Mouse (Mus musculus) large intestine, adult 2 months (tissue): ENCODE results near the gene Frmd6. TPM values are rescaled to one million over a fixed set of nuclear protein-coding genes. Genes with fewer than 3 reads are reported as not detected.

Experiments
- DNase-seq: peaks from one replicate; pipeline ENCODE4 v3.0.0-alpha.2; 2012; ENCODE audit warnings: low read depth, low spot score
- WGBS: fragments of 180-500 bp; shearing (Covaris S2); methylation state at CpG from one replicate; pipeline ENCODE4 v1.1.7; 2018; 5-methylcytosine and 5-hydroxymethylcytosine counted together
- polyA plus RNA-seq: library from polyadenylated mRNA; depleted of rRNA; stranded (reverse); fragments of >200 nt; gene quantifications from 2 replicates; pipeline ENCODE4 v1.2.3, GENCODE M21; 2012

The Frmd6 gene
- polyA plus RNA-seq, 1 experiment, result 4.5 TPM

DNA sequence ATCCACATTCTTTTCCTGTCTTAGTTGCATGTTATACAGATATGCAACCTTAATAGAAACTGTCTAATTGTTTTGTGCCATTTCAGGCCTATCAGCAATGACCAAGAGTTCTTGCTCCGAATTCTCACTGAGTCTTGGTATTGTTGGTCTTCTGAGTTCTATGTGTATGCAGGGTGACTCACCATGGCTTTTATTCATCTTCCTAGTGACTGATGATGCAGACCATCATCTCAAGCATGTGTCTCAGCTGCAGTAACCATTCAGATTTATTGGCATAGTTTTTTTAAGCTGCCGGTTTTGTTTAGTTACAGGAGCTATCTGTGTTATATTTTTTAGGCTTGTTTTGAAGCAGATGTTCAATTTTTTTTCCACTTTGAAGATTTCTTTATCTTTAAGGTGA lies 20.1 kb downstream of the Frmd6 start:
- no peak for DNase-seq

DNA sequence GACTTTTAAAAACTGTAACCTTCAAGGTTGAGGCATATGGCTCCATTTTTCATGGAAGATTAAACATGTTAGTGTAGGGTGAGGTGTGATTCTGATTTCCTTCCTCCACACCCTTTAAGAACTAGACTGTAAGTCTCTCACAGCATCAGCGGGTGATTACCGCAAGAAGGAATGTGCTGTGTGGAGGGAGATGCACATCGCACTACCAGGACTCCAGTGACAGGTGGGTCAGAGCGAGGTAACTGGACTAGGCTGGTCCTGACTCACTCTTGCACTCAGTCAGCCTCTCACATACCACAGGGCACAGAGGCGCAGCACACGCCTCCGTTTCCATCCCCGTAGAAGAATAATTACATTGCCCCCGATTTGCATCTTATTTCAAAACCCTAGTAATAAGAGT lies 23.7 kb downstream of the Frmd6 start:
- WGBS, result 81% methylated on average over 9 of the region's 9 CpGs
- DNase-seq, result no peak

More for the DNA sequence above, 20.1 kb downstream of the Frmd6 start:
- WGBS, result 60% methylated on average over 2 of the region's 2 CpGs

DNA sequence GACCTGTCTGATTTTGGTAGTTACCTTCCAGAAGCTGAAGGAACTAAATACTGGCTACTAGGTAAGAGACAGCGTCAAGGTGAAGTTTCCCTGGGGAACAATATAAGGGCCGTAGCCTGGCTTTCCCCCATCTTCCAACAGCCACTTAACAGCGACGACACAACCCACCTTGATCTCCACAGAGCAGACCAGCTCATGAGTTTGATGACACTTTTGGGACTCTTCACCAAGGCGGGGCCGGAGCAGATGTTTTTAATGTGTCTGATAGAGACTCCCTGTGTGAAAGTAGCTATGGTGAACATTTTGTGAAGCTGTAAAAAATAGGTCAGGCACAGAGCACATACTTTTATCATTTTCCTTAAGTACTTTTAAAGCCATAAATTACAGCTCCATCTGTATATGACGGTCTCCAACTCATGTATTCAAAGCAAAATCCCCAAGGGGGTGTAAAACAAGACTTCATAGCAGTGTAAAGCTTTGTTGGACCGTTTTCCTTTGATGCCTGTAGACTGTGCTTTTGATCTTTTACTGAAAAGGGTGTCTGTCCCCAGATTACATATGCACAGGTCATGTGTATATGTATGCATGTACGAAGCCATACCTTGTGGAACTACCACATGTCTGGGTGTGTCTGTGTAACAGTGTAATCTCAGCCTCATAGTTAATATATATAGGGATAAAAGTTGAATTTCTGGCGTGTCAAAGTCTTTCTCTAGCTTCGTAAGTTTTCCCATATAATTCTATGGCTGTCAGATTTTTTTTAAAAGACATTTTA lies 24.4 kb downstream of the Frmd6 start:
- WGBS, result 68% methylated on average over 11 of the region's 11 CpGs
- no peak for DNase-seq

DNA sequence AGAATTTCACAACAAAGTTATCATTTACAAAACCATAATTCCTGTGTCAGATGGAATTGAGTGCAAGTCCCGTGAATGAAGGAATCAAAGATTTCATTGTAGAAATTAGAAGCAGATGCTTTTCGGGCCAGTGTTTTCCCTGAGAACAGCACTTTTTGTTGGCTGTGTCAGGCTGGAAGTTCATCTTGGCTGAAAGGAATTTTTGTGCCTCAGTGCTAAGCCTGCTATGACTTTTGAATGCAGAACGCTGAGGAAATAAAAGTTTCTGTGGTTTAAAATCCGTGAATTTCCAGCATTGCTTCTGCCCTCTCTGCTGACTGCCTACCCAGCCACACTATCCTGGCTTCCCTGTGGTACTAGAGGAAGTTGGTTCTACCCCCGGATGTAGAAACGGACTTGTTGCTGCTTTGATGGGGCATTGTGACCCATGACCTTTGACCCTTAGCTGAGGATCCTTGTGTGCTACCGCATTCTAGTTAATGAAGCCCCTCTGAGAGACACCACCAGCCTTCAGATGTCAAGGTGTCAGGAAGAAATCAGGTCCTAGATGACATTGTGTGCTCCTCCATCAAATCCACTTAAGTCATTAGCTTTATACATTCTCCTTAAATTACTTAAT lies 26.1 kb downstream of the Frmd6 start:
- WGBS, result 65% methylated on average over 7 of the region's 7 CpGs
- no peak for DNase-seq

DNA sequence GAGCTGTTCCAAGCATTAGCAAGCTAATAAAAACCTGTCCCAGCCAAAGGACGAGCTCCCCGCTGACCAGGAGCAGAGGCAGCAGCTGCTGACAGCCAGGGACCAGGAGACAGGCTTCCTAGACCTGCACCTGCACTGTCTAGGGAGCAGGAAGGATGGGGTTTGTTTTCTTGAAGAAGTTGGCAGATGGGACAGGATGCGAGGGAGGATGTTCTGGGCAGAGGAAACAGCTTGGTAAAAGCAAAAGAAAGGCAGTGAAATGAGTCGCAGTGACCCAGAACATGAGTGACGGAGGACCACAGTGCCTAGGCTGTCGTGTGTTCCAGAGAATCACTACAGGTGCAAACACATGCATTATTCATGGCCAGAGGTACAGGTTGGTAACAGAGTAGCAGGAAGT lies 27.7 kb downstream of the Frmd6 start:
- no peak for DNase-seq
- WGBS, result 63% methylated on average over 6 of the region's 6 CpGs

DNA sequence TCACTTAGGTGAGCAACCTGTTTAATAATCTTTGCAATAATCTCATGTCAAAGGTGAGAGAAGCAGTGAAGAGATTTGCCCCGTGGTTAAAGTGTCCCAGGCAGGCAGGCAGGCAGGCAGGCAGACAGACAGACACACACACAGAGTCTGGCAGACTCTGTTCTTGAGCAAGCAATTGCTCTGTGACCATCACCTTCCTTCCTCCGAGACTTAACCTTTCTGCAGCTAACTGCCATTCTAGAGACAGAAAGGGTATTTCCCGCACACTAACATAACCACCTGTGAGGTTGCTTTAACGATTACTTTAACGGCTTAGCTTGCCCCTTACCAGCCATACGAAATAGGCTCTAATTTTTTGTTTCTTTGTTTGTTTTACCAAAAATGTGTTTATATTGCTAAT lies 30.4 kb downstream of the Frmd6 start:
- 60% methylated on average over 6 of the region's 6 CpGs for WGBS
- no peak for DNase-seq

DNA sequence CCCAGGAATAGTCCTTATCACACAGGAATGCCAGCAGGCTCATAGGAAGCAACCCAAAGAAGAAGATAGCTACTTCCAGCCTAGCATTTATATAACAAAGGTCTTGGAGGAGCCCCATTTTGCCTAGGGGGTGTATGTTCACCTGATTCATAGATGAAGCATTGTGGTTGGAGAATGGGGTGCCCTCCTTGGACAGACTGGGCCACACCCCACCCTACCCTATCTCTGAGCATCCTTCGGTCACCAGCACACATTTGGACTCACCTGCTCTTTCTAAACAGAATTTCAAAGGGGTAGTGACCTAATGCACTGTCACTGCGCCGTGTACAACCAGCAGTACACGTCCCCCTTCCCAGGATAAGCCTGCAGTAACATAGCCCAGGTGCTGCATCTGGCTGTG lies 31.5 kb downstream of the Frmd6 start:
- 84% methylated on average over 4 of the region's 4 CpGs for WGBS
- DNase-seq, result no peak

DNA sequence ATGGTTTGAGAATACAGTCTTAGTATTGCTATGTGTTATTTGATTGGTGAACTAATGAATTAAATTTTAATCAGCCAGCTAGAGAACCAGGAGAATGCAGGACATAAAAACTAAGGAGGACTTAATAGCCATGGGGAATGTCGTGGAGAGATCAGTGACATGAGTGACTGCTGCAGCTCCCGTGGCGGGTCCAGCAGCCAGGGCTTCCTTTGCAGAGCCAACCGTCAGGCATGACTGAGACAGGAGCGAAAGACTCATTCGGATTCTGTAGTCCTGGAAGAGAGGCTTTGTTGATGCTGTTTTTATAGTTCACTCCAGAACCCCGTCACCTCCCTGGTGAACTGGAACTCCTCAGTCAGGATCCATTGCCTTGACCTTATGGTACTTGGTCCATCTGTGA lies 38.0 kb downstream of the Frmd6 start:
- no peak for DNase-seq
- WGBS, result 82% methylated on average over 7 of the region's 7 CpGs

DNA sequence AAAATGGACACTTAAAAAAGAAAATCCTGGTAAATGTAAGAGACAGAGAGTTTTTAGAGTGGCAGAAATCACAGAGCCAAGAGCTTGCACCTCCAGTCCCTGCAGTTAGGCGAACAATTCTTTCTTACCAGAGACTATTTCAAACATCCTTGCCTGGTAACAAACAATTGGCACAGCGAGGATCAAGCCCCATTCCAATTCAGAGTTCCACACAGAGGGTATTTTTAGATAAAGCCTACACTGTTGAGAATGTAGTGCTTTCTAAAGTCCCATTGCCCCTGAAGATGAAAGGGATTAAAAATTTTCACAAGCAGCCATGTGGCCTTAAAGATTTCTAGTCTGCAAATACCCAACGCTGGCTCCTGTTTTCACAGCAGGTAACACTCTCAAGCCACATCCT lies 42.5 kb downstream of the Frmd6 start:
- DNase-seq, result no peak
- WGBS, result 74% methylated on average over 3 of the region's 3 CpGs

DNA sequence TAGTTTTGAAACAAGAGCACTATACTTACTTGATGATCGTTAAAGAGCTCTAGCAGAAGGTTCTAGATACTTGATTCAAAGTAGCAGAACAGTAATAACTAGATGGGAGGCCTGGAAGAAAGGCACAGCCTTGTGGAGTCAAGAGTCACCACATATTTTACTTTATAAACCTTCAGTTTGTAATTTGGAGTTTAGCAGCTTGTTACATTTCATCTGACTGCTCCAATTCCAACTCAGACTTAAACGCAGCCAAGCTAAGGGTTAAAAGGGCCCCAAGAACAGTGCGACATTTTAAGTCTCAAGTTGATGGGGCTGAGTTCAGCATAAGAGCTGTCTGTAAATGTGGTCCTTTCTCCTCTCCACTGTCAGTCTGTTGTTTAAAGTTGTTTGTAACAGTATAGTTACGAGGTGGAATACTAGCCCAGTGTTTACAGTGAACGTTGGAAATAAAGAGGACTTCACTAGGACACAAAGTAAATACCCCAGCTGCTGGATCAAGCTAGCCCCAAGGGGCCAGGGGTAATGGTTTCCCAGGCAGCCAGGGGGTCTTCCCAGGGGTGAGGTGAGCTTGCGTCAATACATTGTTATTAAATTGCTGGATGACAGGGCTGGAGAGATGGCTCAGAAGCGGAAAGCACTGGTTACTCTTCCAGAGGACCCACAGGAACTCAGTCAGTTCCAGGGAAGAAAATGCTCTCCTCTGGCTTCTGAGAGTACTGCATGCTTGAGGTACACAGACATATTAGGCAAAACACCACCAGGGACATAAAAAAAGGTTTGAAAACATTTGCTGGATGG lies 43.1 kb downstream of the Frmd6 start:
- WGBS, result 62% methylated on average over 7 of the region's 7 CpGs
- no peak for DNase-seq

DNA sequence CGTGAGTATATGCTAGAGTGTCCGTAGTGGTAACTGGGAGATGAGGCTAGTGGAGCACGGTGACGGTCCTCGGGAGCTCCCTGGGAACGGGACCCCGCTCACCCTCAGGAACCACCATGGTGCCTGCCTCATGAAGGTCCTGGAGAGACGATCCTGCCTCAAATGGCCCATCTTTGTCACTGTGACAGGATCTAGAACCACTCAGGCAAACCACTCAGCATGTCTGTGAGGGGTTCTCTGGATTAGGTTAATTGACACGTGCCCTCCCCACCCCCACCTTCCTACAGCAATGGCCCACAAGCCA lies 43.6 kb downstream of the Frmd6 start:
- WGBS, result 82% methylated on average over 9 of the region's 9 CpGs
- no peak for DNase-seq

DNA sequence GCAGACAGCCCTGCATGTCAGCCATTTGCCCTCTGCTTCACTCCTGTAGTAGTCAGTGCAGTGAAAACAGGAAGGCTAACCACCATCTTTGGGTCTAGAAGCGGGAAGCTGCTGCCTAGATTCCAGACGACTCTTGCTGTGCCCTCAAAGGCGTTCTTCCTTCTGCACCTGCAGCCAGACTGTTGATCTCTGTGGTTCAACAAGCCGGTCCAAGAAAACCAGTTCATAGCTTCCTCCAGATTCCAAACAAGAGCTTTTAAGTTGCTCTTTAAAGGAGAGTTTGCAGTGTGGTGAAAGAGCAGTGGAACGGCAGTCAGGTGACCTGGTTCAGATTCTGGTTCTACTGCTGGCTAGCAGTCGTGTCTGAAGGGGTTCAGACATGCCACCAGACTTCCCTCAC lies 48.2 kb downstream of the Frmd6 start:
- 62% methylated on average over 6 of the region's 6 CpGs for WGBS
- no peak for DNase-seq

DNA sequence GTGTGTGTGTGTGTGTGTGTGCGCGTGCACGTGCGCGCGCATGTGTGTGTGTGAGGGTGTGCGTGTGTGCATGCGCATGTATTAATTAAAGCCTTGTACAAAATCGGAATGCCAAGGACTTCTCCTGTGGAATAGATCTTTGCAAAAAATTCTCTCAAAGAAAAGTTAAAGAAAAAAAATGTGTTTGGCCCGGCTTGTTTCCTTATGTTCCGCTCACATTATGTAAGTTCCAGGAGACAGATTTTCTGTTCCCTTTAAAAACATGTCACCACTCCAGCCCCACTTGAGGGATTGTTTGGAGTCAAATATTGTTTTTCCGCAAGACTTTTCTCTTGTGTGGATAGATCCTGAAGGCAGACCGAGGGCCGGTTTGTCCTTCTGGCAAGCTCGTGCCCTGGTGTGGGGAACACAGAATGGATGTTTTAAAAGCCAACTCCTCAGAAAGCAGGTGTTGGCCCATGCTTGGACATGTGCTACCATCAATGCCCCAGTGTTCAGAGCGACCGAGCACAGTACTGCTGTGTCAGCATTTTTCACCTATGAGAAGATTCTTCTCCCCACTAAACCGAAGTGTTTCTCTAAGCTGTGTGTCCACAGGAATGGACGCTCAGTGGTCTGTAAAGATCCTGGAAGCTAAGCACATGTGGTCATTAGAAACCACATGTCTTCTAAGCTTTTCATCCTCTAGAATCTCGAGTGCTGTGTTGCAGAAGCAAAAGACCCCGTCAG lies 51.1 kb downstream of the Frmd6 start:
- DNase-seq, result no peak
- 89% methylated on average over 21 of the region's 21 CpGs for WGBS

DNA sequence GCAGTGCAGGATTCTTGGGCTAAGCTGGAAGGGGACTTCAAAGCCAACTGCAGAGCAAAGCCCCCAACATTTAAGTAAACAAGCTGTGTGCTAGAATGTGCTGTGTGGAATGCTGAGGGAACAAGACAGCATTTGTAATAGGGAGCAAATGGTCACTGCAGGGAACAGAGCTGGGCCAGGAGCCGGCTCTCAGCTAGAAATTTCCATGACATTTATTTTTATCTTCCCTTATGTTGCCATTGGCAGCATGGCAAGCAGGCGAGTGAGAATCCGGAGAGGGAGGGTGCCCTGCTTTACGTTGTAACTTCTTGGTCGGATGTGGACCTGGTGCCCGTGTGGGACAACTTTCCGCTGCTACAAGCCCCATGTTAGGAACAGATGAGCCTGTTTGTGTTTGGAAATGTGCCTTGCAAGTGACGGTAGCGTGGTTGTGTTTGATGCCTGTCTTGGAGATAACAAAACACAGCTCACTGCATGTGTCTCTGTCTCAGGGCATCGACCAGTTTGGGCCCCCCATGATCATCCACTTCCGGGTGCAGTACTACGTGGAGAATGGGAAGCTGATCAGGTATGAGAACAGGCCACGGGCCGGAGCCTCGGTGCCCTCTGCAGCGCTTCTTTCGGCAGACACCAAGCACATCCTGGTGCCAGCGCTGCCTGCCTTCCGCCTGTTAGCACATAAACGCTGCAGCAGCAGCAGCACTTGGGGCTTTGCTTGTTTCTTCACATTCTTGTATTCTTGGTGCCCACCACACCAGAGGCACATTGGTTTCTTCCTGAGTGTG lies 52.8 kb downstream of the Frmd6 start:
- WGBS, result 88% methylated on average over 20 of the region's 20 CpGs

DNA sequence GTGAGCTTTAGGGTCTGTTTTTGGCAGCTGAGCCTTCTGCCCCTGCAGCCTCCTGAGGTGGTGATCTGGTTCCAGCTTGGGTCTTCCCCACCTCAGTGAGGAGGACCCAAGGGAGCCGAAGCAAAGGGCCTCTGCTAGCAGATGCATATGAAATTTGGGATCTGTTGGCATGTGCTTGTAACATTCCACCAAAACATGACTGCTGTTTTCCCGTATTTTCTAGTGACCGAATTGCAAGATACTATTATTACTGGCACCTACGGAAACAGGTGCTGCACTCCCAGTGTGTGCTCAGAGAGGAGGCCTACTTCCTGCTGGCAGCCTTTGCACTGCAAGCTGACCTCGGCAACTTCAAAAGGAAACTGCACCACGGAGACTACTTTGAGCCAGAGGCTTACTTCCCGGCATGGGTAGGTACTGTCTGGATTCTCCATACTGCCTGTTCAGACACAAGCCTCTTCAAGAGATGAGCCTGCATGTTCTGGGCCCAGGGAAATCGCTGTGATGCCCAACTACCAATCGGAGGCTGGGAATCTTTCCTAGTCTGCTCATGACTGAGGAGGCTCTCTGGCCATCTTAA lies 55.2 kb downstream of the Frmd6 start:
- DNase-seq, result no peak
- WGBS, result 38% methylated on average over 9 of the region's 9 CpGs

More for the DNA sequence above, 52.8 kb downstream of the Frmd6 start:
- DNase-seq, result no peak

DNA sequence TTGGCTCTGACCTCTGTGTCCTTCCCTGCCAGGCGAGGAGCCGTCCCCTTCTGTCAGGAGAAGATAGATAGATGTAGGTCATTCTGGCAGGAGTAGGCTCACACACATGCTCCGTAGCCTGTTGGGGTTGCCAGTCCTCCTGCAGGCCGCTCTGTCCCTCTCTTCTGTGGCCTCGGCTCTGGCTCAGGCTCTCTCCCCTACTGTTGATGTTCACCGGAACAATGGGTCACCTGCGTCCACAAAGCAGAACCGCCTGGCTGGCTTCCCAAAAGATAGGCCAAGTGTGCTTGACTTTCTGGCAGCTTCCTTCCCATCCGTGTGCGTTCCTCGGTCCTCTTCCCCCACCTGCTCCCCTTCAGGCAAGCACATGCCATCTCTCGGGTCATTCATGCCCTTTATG lies 56.0 kb downstream of the Frmd6 start:
- WGBS, result 50% methylated on average over 12 of the region's 12 CpGs
- no peak for DNase-seq

DNA sequence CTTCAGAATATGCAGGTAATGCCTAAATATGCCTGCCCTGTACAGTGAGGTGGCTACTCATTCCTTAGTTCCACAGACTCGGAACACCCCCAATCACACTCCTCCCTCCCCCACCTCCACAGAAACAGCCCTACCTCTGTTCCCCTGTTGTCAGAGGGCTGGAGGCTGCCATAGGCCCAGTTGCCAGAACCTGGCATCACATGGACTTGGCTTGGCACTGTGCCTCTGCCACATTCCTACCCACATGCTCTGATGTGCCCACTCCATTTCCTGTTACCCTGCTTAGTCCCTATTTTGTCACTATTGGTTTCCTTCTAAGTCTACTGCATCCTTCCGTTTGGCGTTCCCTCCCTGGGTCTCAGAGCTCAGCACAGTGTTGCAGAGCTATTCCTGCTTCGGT lies 56.5 kb downstream of the Frmd6 start:
- WGBS, result 78% methylated on average over 4 of the region's 4 CpGs

DNA sequence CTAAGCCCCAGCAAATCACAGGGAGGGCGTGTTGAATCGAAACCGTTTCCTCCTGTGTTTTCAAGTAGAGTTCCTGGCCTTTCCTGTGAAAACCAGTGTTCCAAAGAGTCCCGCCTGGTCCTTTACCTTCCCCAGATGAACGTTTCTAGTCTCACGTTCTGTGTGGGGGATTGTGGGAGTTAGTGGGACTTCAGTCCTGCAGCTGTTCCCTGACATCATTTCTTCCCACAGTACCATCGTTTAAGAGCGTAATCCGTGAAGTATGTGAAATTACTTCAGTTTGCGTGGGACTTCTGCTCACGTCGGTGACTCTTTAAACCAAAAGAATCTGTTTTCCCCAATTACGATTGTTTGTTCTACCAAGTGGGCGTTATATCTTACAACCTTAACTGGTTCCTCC lies 57.8 kb downstream of the Frmd6 start:
- no peak for DNase-seq
- WGBS, result 89% methylated on average over 14 of the region's 14 CpGs

More for the DNA sequence above, 56.5 kb downstream of the Frmd6 start:
- no peak for DNase-seq

DNA sequence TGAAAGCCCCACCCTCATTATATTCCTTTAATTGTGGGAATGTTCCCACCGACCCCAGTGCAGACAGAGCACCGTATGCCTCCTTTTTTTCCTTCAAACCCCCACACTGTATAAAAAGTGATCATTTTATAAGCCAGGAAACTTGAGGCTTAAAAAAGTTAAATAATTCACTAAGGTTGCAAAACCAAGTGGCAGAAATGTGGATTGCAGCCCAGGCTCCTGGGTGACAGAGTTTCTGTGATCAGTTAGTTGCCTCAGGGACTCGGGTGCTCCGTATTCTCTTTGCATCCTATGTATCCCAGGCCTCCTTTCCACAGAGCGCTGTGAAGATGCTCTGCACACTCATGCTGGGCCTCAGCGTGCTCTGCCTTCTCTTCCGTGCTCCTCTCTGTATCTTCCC lies 58.8 kb downstream of the Frmd6 start:
- 89% methylated on average over 7 of the region's 7 CpGs for WGBS
- no peak for DNase-seq
